Mouse (Mus musculus) liver, postnatal 0 days (tissue): ENCODE measurements around the gene Gse1. TPM values are rescaled to one million over a fixed set of nuclear protein-coding genes. Genes with fewer than 3 reads are reported as not detected.

Source experiments
- ATAC-seq: fragments of 200-750 bp; cut with Nextera tagmentation; 2 replicates; pipeline ENCODE4 v1.8.0; 2017; ENCODE audit warnings: mild to moderate bottlenecking, moderate library complexity
- DNase-seq: peaks from one replicate; pipeline ENCODE4 v3.0.0-alpha.2; 2016
- H3K27ac ChIP-seq: fragments of 300-500 bp; sonication (generic); 2 replicates; pipeline ENCODE4 v1.5.1; 2014; ENCODE audit warnings: antibody characterized with exemption, moderate library complexity, mild to moderate bottlenecking, low read depth
- H3K27me3 ChIP-seq: fragments of 300-500 bp; sonication (generic); 2 replicates; pipeline ENCODE4 v1.6.1; 2014; ENCODE audit warnings: low read length, control low read depth, mixed read lengths; ENCODE audit not compliant: insufficient read depth
- H3K36me3 ChIP-seq: fragments of 300-500 bp; sonication (generic); replicated peaks from 2 replicates; pipeline ENCODE4 v1.6.1; 2014; ENCODE audit warnings: mild to moderate bottlenecking, control low read depth, low read length, moderate library complexity, mixed read lengths; ENCODE audit not compliant: insufficient read depth
- H3K4me1 ChIP-seq: fragments of 300-500 bp; sonication (generic); 2 replicates; pipeline ENCODE4 v1.6.1; 2014; ENCODE audit warnings: antibody characterized with exemption, mild to moderate bottlenecking, control low read depth; ENCODE audit not compliant: insufficient read depth
- H3K4me2 ChIP-seq: fragments of 300-500 bp; sonication (generic); 2 replicates; pipeline ENCODE4 v1.6.1; 2014; ENCODE audit warnings: low read depth, mild to moderate bottlenecking, low read length, moderate library complexity, mixed read lengths
- H3K4me3 ChIP-seq: fragments of 300-500 bp; sonication (generic); 2 replicates; pipeline ENCODE4 v1.5.1; 2014; ENCODE audit warnings: low read depth, low read length
- H3K9ac ChIP-seq: fragments of 300-500 bp; sonication (generic); replicated peaks from 2 replicates; pipeline ENCODE4 v1.6.1; 2014; ENCODE audit warnings: mild to moderate bottlenecking, moderate library complexity
- H3K9me3 ChIP-seq: fragments of 300-500 bp; sonication (generic); 2 replicates; pipeline ENCODE4 v1.6.1; 2016; ENCODE audit warnings: mild to moderate bottlenecking, control low read depth, low read length, mixed read lengths
- CTCF ChIP-seq: sonication (generic); IDR thresholded peaks from 2 replicates; pipeline ENCODE4 v1.5.1; 2016; ENCODE audit warnings: antibody characterized with exemption, low read depth
- EP300 ChIP-seq: IDR thresholded peaks from 2 replicates; pipeline ENCODE4 v1.6.1; 2016; ENCODE audit warnings: antibody characterized with exemption, low read depth, mild to moderate bottlenecking
- WGBS: fragments of 180-500 bp; shearing (Covaris S2); extraction: QIAGEN DNeasy Blood & Tissue Kit; methylation state at CpG from one replicate; pipeline ENCODE4 v1.1.7; 2014; ENCODE audit not compliant: insufficient replicate concordance; 5-methylcytosine and 5-hydroxymethylcytosine counted together
- polyA plus RNA-seq: library from polyadenylated mRNA; unstranded; fragments of >200 nt; fragmentation: Nextera tagmentation; extraction: Ambion mirVana; gene quantifications from 2 replicates; pipeline ENCODE4 v1.2.1, GENCODE M21; 2015

Gse1 gene
- polyA plus RNA-seq, 1 experiment from 2014 or later, result 7.7 TPM

- Histone ChIP-seq H3K4me1 (peaks cover 75% of the 10 kb centered on the region), H3K4me2 (peak overlapping the region; percentile 94), H3K9me3 (no peaks in the 10 kb centered on the region), H3K27ac (peak overlapping the region; percentile 98), H3K4me3 (peak overlapping the region; percentile 79), H3K27me3 (no peaks in the 10 kb centered on the region), H3K9ac (peak overlapping the region; percentile 90), H3K36me3 (0 out of 2 replicates have a peak, but pooled peaks cover 3% of the 10 kb centered on the region)
- ATAC-seq (peak; percentile 47), DNase-seq (peak; percentile 90)
- no peak for TF ChIP-seq EP300
- peak; percentile 65 for TF ChIP-seq CTCF
- 2% methylated on average over 37 of the region's 37 CpGs for WGBS
These were observed 310.4 kb downstream of the Gse1 start for GRCm38 (mm10) chr8:120538397-120539240.

GRCm38 (mm10) chr8:120539381-120539774 lies 311.1 kb downstream of the Gse1 start:
- DNase-seq (peak; percentile 60), ATAC-seq (no peak)
- H3K36me3 ChIP-seq, result 0 out of 2 replicates have a peak, but pooled peaks cover 3% of the 10 kb centered on the region
- 13% methylated on average over 6 of the region's 6 CpGs for WGBS
- peaks cover 75% of the 10 kb centered on the region for H3K4me1 ChIP-seq
- H3K27ac ChIP-seq, result peak overlapping the region; percentile 98
- H3K9me3 ChIP-seq, result no peaks in the 10 kb centered on the region
- TF ChIP-seq EP300, result no peak
- TF ChIP-seq CTCF, result no peak
- H3K4me2 ChIP-seq, result peak overlapping the region; percentile 94
- no peaks in the 10 kb centered on the region for H3K27me3 ChIP-seq
- H3K4me3 ChIP-seq, result peak overlapping the region; percentile 79
- peak overlapping the region; percentile 90 for H3K9ac ChIP-seq

- H3K4me1 ChIP-seq, result peaks cover 75% of the 10 kb centered on the region
- WGBS, result 24% methylated on average over 23 of the region's 23 CpGs
- no peaks in the 10 kb centered on the region for H3K27me3 ChIP-seq
- peak overlapping the region; percentile 79 for H3K4me3 ChIP-seq
- H3K9me3 ChIP-seq, result no peaks in the 10 kb centered on the region
- ATAC-seq (peak; percentile 11), DNase-seq (peak; percentile 66)
- no peak for TF ChIP-seq CTCF
- peak; percentile 45; the same call in 1 of the 2 replicates for TF ChIP-seq EP300
- H3K9ac ChIP-seq, result peak overlapping the region; percentile 90
- peak overlapping the region; percentile 94 for H3K4me2 ChIP-seq
- H3K36me3 ChIP-seq, result 0 out of 2 replicates have a peak, but pooled peaks cover 3% of the 10 kb centered on the region
- H3K27ac ChIP-seq, result peak overlapping the region; percentile 98
These were observed 311.7 kb downstream of the Gse1 start for GRCm38 (mm10) chr8:120539775-120540625.

GRCm38 (mm10) chr8:120542995-120543394 lies 314.7 kb downstream of the Gse1 start:
- TF ChIP-seq EP300 (no peak), CTCF (no peak)
- no peaks in the 10 kb centered on the region for H3K27me3 ChIP-seq
- no peak overlapping the region for H3K4me3 ChIP-seq
- H3K4me2 ChIP-seq, result peak overlapping the region; percentile 50
- H3K4me1 ChIP-seq, result peaks cover 87% of the 10 kb centered on the region
- peaks cover 6% of the 10 kb centered on the region; the same call in 1 of the 2 replicates for H3K36me3 ChIP-seq
- 50% methylated on average over 13 of the region's 13 CpGs for WGBS
- peak; percentile 29 for ATAC-seq
- DNase-seq, result peak; percentile 69
- H3K9me3 ChIP-seq, result no peaks in the 10 kb centered on the region
- H3K9ac ChIP-seq, result peak overlapping the region; percentile 30
- H3K27ac ChIP-seq, result peak overlapping the region; percentile 87

GRCm38 (mm10) chr8:120543416-120544055 lies 315.3 kb downstream of the Gse1 start:
- peak; percentile 76 for DNase-seq
- peaks cover 6% of the 10 kb centered on the region; the same call in 1 of the 2 replicates for H3K36me3 ChIP-seq
- H3K9me3 ChIP-seq, result no peaks in the 10 kb centered on the region
- peak overlapping the region; percentile 50 for H3K4me2 ChIP-seq
- TF ChIP-seq EP300 (peak; percentile 19; the same call in 1 of the 2 replicates), CTCF (no peak)
- H3K27ac ChIP-seq, result peak overlapping the region; percentile 87
- H3K27me3 ChIP-seq, result no peaks in the 10 kb centered on the region
- H3K4me3 ChIP-seq, result no peak overlapping the region
- 61% methylated on average over 8 of the region's 8 CpGs for WGBS
- peak; percentile 20 for ATAC-seq
- peaks cover 92% of the 10 kb centered on the region for H3K4me1 ChIP-seq
- no peak overlapping the region; the same call in 1 of the 2 replicates for H3K9ac ChIP-seq
